Mouse (Mus musculus) myocyte (in vitro differentiated cells): ENCODE measurements around the gene Olfr740.

ENCODE experiments used
- E2F4 ChIP-seq: IDR thresholded peaks from one replicate; pipeline ENCODE4 v1.6.1; 2011; ENCODE audit warnings: mild to moderate bottlenecking, control low read depth, moderate library complexity; ENCODE audit not compliant: insufficient read depth
- MYOD1 ChIP-seq, 3 experiments: IDR thresholded peaks; one replicate each; pipeline ENCODE4 v1.6.1; 2011; ENCODE audit warnings: control low read depth in 2 of 3, low read depth in 2 of 3, mild to moderate bottlenecking in 2 of 3, moderate library complexity in 1 of 3; ENCODE audit not compliant: insufficient read length in 2 of 3, control insufficient read depth in 1 of 3
- POLR2A ChIP-seq: IDR thresholded peaks from one replicate; pipeline ENCODE4 v1.6.1; 2011; ENCODE audit warnings: low read depth, mild to moderate bottlenecking, control low read depth, moderate library complexity; ENCODE audit not compliant: insufficient read length
- POLR2AphosphoS2 ChIP-seq: IDR thresholded peaks from one replicate; pipeline ENCODE4 v1.6.1; 2011; ENCODE audit warnings: low read depth, control low read depth; ENCODE audit not compliant: insufficient read length
- REST ChIP-seq: IDR thresholded peaks from one replicate; pipeline ENCODE4 v1.6.1; 2011; ENCODE audit warnings: mild to moderate bottlenecking, control low read depth, moderate library complexity; ENCODE audit not compliant: insufficient read depth, insufficient read length
- TCF12 ChIP-seq: IDR thresholded peaks from one replicate; pipeline ENCODE4 v1.6.1; 2011; ENCODE audit warnings: mild to moderate bottlenecking, control low read depth; ENCODE audit not compliant: poor library complexity, insufficient read depth, severe bottlenecking
- USF1 ChIP-seq: IDR thresholded peaks from one replicate; pipeline ENCODE4 v1.6.1; 2011; ENCODE audit warnings: low read depth, mild to moderate bottlenecking, control low read depth, moderate library complexity

GRCm38 (mm10) chr14:50407268-50407667 lies 38.1 kb upstream of the Olfr740 start, which contains the start of gene Olfr738:
- TF ChIP-seq POLR2A, result no peak
- no peak for TF ChIP-seq POLR2AphosphoS2
- no peak for TF ChIP-seq E2F4
- TF ChIP-seq USF1, result no peak
- TF ChIP-seq TCF12, result no peak
- TF ChIP-seq REST, result no peak
- no peak for TF ChIP-seq MYOD1 (IDR thresholded peaks at IDR 0.05; ENCODE audit: control insufficient read depth in 1 of 3, insufficient read length in 2 of 3, low read depth in 2 of 3)
